Mouse (Mus musculus) lung, adult 2 months (tissue): ENCODE results near the gene Eefsec.

ENCODE experiments used
- CTCF ChIP-seq: fragments of 200-500 bp; IDR thresholded peaks from 2 replicates; pipeline ENCODE4 v1.5.1; 2011; ENCODE audit warnings: mild to moderate bottlenecking, low read length, control low read depth; ENCODE audit not compliant: insufficient read depth
- POLR2A ChIP-seq: fragments of 200-500 bp; IDR thresholded peaks from 2 replicates; pipeline ENCODE4 v1.6.1; 2011; ENCODE audit warnings: low read depth, mild to moderate bottlenecking, control low read depth, low read length, borderline replicate concordance; ENCODE audit errors: extremely low read depth

- TF ChIP-seq POLR2A (no peak), CTCF (no peak)
Observed at GRCm38 (mm10) chr6:88400451-88400850, 45.9 kb downstream of the Eefsec start.
